Mouse (Mus musculus): ENCODE results near the gene Gm20715.
"Not testable (repeated sequence)": the region's sequence is repeated elsewhere in the genome, so short reads cannot be mapped to it uniquely, and the experiment has no call there.

Gene Gm20715

GRCm38 (mm10) chr7:6410043-6410442 is at the start of gene Gm20715:
TSS of gene Gm20715 (plus strand) at chr7:6410277.
- DNase-seq = peak; percentile 96

GRCm38 (mm10) chr7:6360477-6361060 is 49.5 kb upstream of the Gm20715 start:
- no peak for DNase-seq

DNA sequence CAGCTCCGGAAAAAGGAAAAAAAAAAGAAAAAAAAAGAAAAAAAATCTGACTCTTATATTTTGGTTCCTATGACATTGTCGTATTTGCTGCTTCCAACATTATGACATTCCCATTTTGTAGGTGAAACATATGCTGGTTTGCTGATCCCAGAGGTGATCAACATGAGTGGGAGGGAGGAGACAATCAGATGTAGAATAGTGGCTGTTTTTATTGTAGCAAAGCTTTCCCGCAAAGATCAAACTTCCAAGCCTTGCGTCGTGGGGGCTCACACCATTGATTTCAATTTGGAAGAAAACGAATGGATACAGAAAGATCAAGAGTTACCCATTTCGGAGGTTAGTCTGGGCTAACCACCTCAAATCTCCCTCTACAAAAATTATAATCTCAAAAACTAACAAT is 48.3 kb upstream of the Gm20715 start:
- DNase-seq = no peak

DNA sequence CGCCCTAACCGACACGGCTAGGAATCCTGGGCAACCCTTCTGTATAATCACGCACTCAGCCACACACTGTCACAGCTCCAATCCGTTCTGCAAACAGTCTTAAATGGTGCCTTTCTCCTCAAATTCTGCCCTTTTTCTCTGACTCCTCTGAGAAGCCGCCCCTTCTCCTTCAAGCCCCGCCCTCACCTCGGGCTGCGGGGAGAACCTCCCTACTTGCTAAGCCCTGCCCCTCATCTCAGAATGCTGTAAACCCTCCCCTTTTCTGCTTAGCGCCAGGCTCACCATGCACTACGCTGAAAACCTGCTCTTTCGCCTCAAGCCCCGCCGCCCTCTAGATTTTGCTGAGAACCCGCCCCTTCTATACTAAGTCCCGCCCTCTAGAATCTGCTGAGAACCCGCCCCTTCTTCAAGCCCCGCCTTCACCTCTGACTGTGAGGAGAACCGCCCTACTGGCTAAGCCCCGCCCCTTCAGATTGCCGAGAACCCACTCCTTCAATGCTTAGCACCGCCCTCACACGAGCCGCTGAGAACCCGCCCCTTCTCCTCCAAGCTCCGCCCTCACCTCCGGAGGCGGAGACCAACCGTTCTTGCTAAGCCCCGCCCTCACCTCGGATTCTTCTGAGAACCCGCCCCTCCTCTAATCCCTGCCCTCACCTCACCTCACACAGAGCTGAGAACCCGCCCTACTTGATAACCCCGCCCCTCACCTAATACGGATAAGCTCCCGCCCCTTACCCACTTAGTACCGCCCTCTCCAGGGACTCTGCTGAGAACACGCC is 47.6 kb upstream of the Gm20715 start:
- peak; percentile 99 for DNase-seq

- DNase-seq = peak; percentile 96
Observed at GRCm38 (mm10) chr7:6363047-6363488, 47.0 kb upstream of the Gm20715 start, which contains the start of gene Zfp78. TSS of gene Zfp78 (plus strand) at chr7:6363280.

DNA sequence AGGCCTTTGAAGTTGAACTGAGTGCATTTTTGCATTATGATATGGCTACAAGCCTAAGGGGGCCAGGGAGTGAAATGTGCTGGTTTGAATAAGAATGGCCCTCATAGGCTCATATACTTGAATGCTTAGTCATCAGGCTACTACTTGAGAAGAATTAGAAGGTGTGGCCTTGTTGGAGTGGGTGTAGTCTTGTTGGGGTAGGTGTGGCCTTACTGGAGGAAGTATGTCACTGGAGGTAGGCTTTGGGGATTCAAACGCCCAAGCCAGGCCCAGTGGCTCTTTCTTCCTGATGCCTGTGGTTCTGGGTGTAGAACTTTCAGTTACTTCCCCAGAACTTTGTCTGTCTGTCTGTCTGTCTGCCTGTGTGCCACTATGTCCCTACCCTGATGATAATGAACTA is 45.3 kb upstream of the Gm20715 start:
- no peak for DNase-seq

GRCm38 (mm10) chr7:6367185-6367584 is 42.9 kb upstream of the Gm20715 start:
- no peak for DNase-seq

DNA sequence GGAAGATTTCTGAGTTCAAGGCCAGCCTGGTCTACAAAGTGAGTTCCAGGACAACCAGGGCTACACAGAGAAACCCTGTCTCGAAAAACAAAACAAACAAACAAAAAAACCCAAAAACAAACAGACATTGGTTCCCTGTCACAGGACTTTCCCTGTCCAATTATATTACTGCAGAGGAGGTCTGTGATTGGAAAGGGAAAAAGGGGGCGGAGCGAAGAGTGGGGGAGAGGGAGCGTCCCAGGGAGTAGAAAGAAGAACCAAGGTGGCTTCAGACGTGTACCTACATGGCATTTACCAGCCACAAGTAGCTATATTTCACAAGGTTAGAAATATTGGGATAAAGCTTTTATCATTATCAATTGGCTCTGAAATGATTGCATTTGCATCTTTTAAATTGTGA is 41.9 kb upstream of the Gm20715 start:
- not testable (repeated sequence) for DNase-seq

GRCm38 (mm10) chr7:6369460-6369859 is 40.6 kb upstream of the Gm20715 start:
- no peak for DNase-seq

DNA sequence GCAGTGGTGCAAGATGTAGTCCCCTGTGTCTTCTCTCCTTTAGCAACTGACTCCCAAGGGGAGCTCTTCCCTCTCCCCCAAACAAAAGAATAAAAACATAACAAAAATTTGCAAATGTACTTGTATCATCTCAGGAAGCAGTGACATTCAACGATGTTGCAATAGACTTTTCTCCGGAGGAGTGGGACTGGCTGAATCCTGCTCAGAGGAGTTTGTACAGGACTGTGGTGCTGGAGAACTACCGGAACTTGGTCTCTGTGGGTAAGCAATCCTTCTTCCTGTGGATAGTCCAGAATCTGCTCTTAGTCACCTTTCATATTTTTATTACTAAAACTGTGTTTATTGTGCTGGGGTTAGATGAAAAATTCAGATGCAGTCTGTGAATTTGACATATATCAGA is 37.1 kb upstream of the Gm20715 start:
- no peak for DNase-seq

- no peak for DNase-seq
Observed at GRCm38 (mm10) chr7:6378441-6378840, 31.6 kb upstream of the Gm20715 start.

GRCm38 (mm10) chr7:6381431-6381830 is 28.6 kb upstream of the Gm20715 start:
- DNase-seq = peak; percentile 8

DNA sequence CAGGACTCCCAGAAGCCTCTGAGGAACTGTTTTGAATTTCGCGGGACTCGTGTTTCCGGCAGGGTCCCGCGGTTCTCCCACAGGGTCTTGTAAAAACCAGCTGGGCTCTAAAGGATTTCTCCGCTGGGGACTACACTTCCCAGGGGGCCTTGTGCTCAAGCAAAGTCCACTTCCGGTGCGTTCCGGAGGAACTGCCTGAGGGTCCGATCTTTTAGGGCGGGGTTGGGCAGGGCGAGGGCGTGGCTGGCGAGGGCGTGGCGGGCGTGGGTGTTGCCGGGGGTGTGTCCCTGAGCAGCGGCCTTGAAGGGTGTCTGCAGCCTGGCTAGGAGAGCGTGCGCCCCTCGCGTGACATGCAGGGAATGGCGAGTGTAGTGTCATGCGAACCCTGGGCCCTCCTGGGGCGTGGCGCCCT is 27.0 kb upstream of the Gm20715 start, which contains the start of gene Zfp28:
Gene Zfp28 (plus strand): TSS at position 252 of the 412 bp plus-strand sequence.
- peak; percentile 99 for DNase-seq

DNA sequence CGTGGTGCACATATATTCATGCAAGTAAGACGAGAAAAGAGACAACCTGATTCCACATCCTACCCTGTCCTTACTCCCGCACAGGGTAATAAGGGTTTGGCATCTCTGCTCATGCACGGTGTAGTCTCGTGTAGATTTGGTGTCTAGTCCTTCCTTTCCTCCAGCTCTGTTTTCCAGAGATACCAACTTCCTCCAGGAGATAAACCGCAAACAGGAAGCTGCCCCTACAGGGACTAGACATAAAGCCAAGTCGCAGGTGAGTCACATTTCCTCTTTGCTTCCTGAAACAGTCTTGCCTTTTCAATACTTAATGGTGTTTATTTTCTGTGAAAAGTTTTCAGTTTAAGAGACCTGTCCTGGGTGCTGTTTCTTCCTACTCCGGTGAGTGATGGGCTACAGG is 26.1 kb upstream of the Gm20715 start:
- no peak for DNase-seq

GRCm38 (mm10) chr7:6386995-6387394 is 23.1 kb upstream of the Gm20715 start:
- no peak for DNase-seq

DNA sequence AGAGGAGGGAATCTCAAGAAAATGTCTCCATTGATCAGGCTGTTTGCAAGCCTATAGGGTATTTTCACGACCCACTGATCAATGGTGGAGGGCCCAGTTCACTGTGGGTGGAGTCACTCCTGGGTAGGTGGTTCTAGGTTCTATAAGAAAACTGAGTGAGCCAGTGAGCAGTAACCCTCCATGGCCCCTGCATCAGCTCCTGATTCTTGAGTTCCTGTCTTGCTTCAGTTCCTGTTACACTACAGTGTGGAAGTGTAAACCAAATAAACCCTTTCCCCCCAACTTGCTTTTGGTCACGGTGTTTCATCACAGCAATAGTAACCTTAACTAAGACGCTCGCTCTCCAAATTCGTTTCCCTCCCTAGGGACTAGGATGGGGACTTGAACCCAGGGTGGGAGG is 21.1 kb upstream of the Gm20715 start:
- no peak for DNase-seq

DNA sequence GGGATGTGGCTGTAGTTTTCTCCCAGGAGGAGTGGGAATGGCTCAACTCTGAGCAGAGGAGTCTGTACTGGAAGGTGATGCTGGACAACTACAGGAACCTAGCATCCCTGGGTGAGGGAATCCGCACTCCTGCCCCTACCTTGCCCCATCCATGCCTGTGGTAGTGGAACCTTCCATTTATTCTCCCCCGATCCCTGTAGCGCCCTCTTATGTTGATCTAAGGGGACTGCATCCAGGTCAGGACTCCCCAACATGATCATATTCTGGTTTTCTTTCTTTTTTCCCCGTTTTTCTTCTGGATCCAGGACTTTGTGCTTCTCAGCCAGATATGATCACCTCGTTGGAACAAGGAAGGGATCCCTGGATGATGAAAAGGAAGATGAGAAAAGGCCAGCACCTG is 20.6 kb upstream of the Gm20715 start:
- DNase-seq = no peak

DNA sequence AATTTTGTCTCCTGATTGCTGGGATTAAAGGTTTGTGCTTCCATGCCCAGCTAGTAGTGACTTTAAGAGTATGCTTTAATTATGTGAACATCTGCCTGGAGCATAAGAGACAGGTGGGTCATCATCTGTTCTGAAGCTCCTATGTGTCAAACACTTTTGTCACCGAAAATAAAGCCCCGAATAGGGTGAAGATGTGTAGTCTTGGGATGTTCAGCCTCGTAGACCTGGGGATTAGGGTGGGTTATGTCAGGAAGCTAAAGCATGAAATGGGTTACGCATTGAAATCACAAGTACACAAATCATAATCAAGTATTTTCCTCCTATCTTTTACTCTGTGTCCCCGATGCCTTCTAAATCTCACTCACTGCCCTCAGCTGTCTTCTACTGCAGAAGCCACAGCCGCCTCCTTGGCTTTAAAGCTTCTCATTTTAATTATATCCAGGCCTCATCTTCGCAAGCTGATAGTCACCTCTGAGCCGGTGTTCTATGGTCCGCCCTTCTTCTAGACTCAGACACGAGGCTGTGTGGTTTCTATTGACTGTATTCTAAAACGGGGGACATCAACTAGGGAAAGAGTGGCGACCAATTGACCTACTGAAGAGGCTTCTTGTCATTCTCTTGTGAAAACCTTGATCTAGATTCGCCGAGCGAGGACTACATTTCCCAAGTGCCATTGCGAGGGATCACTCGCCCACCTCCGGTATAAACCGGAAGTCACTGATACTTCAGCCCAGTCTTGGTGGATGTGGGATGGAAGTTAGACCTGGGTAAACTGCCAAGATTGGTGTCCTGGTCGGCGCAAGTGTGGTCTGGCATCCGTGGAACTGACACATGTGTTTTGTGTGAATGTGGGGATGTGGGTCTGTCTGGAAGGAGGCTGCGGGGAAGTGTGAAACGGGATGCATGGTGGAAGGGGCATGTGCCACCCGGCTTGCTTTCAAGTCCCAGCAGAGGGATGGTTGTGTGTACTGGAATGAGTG is 11.8 kb upstream of the Gm20715 start, which contains the start of gene Smim17:
Gene Smim17 (plus strand): TSS at position 720 of the 980 bp plus-strand sequence.
- DNase-seq = peak; percentile 80

DNA sequence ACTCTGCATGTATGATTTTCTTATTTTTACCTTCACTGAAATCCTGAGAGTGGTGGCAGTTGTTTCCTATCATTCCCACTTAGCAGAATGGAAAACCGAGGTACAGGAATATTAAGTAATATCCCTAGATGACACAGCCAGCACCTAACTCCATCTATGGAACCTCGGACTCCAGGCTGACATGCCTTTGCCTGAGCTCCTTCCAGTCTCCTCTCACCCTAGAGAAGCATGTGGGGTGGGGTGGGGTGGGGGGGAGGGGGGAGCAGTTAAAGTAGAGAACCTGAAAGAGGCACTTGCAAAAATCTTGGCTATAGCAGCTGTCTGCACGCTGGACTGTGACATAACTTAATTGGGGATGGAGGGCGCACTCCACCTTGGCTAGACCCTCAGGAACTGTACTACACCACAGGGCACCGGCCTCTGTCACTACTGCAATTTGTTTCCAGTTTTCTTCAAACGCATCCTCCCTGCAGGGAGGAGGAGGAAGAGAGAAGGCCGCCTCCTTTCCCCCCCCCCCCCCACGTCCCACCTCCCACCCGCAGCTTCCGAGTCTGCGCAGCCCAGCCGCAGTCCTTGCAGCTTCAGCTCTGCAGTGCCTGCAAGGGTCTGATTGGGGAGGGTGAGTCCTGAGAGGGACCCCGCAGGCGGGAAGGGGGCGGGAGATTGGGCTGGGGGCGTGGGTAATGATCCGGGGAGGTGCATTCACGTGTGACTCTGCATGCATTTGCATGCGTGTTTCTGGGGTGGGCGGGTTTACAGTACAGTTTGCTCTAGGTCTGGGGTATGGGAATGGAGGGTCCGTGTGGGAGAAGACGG is 4.8 kb downstream of the Gm20715 start:
- DNase-seq = no peak

- no peak for DNase-seq
Observed at GRCm38 (mm10) chr7:6415442-6415787, 5.3 kb downstream of the Gm20715 start.

DNA sequence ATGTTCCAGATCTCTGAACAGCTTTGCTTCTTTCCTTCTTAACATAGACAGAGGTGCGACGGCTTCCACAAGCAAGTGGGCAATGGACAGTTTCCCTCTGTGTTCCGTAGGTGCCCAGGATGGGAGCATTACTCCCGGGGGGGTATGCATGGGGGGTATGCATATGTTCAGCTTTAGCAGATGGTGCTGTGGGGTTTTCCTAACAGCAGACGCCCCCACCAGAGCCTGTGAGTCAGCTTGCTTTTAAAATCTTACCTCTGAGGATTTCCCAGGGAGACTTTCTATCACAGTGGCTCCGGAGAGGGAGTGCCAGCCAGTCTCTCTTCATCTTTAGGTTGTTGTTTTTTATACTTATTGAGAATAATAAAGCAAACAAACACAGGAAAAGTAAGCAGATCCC is 9.8 kb downstream of the Gm20715 start:
- DNase-seq = no peak

GRCm38 (mm10) chr7:6429381-6429780 is 19.3 kb downstream of the Gm20715 start:
- no peak for DNase-seq
